In the genomic region with DNA sequence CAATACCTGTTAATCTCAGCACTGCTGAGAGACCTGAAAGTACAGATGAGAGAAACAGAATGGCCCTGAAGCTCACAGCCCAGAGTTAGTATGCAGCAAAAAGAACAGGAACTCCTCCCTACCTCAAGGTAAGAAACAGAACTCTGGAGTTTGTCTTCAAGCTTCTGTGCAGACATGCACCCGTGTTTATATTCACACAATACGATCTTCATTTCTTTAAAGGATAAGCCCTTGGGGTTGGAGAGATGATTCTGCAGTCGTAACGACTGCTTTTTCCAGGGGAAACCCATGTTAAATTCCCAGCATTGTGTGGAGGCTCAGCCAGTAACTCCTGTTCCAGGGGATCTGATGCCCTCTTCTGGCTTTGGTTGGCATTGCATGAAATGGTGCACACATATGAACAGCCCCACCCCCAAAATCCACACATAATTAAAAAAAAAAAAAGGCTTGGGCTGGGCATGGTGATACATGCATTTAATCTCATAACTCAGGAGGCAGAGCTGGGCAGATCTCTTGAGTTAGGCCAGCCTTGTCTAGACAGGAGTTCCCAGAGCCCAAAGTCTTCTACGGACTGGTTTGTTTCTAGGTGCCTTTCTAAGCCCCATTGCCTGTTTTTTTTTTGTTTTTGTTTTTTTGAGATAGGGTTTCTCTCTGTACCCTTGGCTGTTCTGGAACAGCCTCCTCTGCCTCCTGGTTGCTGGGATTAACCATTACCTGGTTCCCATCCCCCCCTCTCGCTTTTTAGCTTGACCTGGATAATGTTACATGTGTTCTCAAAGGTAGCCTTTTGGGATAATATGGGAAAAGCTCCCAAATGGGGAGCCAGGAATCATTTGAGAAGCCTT, we compare ENCODE assay signal across 7 mouse cellular contexts. TPM values are rescaled to one million over a fixed set of nuclear protein-coding genes. Genes with fewer than 3 reads are reported as not detected.
DNase-seq lines count a peak whose midpoint lies in the region; ATAC-seq lines count a peak whose summit lies in the region.

No protein-coding gene starts in this region.

- 53% methylated on average over 6 of the region's 6 CpGs for WGBS in forebrain, embryonic 15.5 days
- 55% methylated on average over 6 of the region's 6 CpGs for WGBS in hindbrain, embryonic 14.5 days

- ATAC-seq in forebrain, embryonic 15.5 days (replicated peaks): peak; percentile 71; the same call in 1 of the 2 replicates
- 0 out of 2 replicates have a peak, but pooled peaks have one; percentile 61 for ATAC-seq in hindbrain, embryonic 14.5 days (ENCODE audit: low FRiP score)

- peaks cover 33% of the 10 kb centered on the region for H3K36me3 ChIP-seq in forebrain, embryonic 15.5 days
- H3K36me3 ChIP-seq in hindbrain, embryonic 14.5 days (replicated peaks; ENCODE audit: control insufficient read depth, insufficient read depth): peaks cover 52% of the 10 kb centered on the region

- no peak overlapping the region for H3K4me3 ChIP-seq in forebrain, embryonic 15.5 days
- H3K4me3 ChIP-seq in hindbrain, embryonic 14.5 days (replicated peaks; ENCODE audit: low read length): no peak overlapping the region

- no peaks in the 10 kb centered on the region for H3K27me3 ChIP-seq in forebrain, embryonic 15.5 days
- no peaks in the 10 kb centered on the region for H3K27me3 ChIP-seq in hindbrain, embryonic 14.5 days (ENCODE audit: control insufficient read depth, insufficient read depth, low read length)

- H3K4me1 ChIP-seq in forebrain, embryonic 15.5 days: 0 out of 2 replicates have a peak, but pooled peaks cover 3% of the 10 kb centered on the region
- no peaks in the 10 kb centered on the region for H3K4me1 ChIP-seq in hindbrain, embryonic 14.5 days (replicated peaks; ENCODE audit: control insufficient read depth, insufficient read depth, low read length)

- DNase-seq in Muller cell, postnatal 12 days (ENCODE audit: inconsistent ontology term): peak; percentile 42
- peak; percentile 75 for DNase-seq in c-Kit-positive CD71-positive TER-119-positive erythroid progenitor cells, embryonic 14.5 days (ENCODE audit: low spot score)
- peak; percentile 73 for DNase-seq in hindbrain, embryonic 14.5 days (ENCODE audit: low spot score)
- DNase-seq in layer of hippocampus, postnatal 25 days (ENCODE audit: extremely low spot score in 1 of 2, low spot score in 1 of 2): peak; percentile 48 to 81
- DNase-seq in lung, postnatal 25 days (ENCODE audit: low spot score): peak; percentile 74
- DNase-seq in right cerebral cortex, postnatal 36 days (ENCODE audit: low spot score in 2 of 2): peak; percentile 44 to 56

- H3K9ac ChIP-seq in forebrain, embryonic 15.5 days (replicated peaks): no peak overlapping the region
- no peak overlapping the region for H3K9ac ChIP-seq in hindbrain, embryonic 14.5 days

- no peak overlapping the region for H3K4me2 ChIP-seq in forebrain, embryonic 15.5 days (replicated peaks)
- no peak overlapping the region for H3K4me2 ChIP-seq in hindbrain, embryonic 14.5 days (replicated peaks)

- no peaks in the 10 kb centered on the region for H3K9me3 ChIP-seq in forebrain, embryonic 15.5 days
- H3K9me3 ChIP-seq in hindbrain, embryonic 14.5 days (ENCODE audit: control insufficient read depth, low read length): no peaks in the 10 kb centered on the region

- 0 out of 2 replicates have a peak overlapping the region, but pooled peaks have one; percentile 1 for H3K27ac ChIP-seq in forebrain, embryonic 15.5 days (replicated peaks)
- H3K27ac ChIP-seq in hindbrain, embryonic 14.5 days: no peak overlapping the region; the same call in 1 of the 2 replicates

RNA-seq across cellular contexts. Expression of gene Pycard, which starts 1.8 kb away (rescaled TPM):
- 4.1 and 6.7 TPM in 2 replicates for polyA plus RNA-seq in forebrain, embryonic 15.5 days (2015; fragmentation: Nextera tagmentation; extraction: Ambion mirVana)
- polyA plus RNA-seq in hindbrain, embryonic 14.5 days (2014; fragmentation: Nextera tagmentation; extraction: Ambion mirVana): 6.6 and 9.8 TPM in 2 replicates
- total RNA-seq in layer of hippocampus, postnatal 25 days (2021): 1 to 10 TPM; 1.4 to 3.4 TPM

RNA-seq across cellular contexts. Expression of gene Trim72, which starts 11.9 kb away (rescaled TPM):
- not detected in 2 replicates for polyA plus RNA-seq in forebrain, embryonic 15.5 days (2015; fragmentation: Nextera tagmentation; extraction: Ambion mirVana)
- not detected in 2 replicates for polyA plus RNA-seq in hindbrain, embryonic 14.5 days (2014; fragmentation: Nextera tagmentation; extraction: Ambion mirVana)
- under 1 TPM; 0.21 to 0.25 TPM for total RNA-seq in layer of hippocampus, postnatal 25 days (2021)

RNA-seq across cellular contexts. Expression of gene Fus, which starts 24.6 kb away (rescaled TPM):
- 438 and 469 TPM in 2 replicates for polyA plus RNA-seq in forebrain, embryonic 15.5 days (2015; fragmentation: Nextera tagmentation; extraction: Ambion mirVana)
- polyA plus RNA-seq in hindbrain, embryonic 14.5 days (2014; fragmentation: Nextera tagmentation; extraction: Ambion mirVana): 39.0 and 44.2 TPM in 2 replicates
- total RNA-seq in layer of hippocampus, postnatal 25 days (2021): 100 to 1,000 TPM; 270 to 376 TPM

RNA-seq across cellular contexts. Expression of gene Prss36, which starts 45.3 kb away (rescaled TPM):
- 9.6 and 11.6 TPM in 2 replicates for polyA plus RNA-seq in forebrain, embryonic 15.5 days (2015; fragmentation: Nextera tagmentation; extraction: Ambion mirVana)
- polyA plus RNA-seq in hindbrain, embryonic 14.5 days (2014; fragmentation: Nextera tagmentation; extraction: Ambion mirVana): 13.1 and 14.2 TPM in 2 replicates
- 10 to 100 TPM; 10.6 to 13.5 TPM for total RNA-seq in layer of hippocampus, postnatal 25 days (2021)
